Mouse (Mus musculus) intestine, embryonic 15.5 days (tissue): Measurements from ENCODE around the gene Nek8. TPM values are rescaled to one million over a fixed set of nuclear protein-coding genes. Genes with fewer than 3 reads are reported as not detected.
"Not testable (repeated sequence)": the region's sequence is repeated elsewhere in the genome, so short reads cannot be mapped to it uniquely, and the experiment has no call there.

Experiments
- ATAC-seq: fragments of 200-750 bp; cut with Nextera tagmentation; 2 replicates; pipeline ENCODE4 v1.8.0; 2017; ENCODE audit warnings: moderate TSS enrichment, moderate library complexity
- H3K27ac ChIP-seq: fragments of 300-500 bp; sonication (generic); 2 replicates; pipeline ENCODE4 v1.5.1; 2015; ENCODE audit warnings: mild to moderate bottlenecking, inconsistent platforms
- H3K27me3 ChIP-seq: fragments of 300-500 bp; sonication (generic); replicated peaks from 2 replicates; pipeline ENCODE4 v1.6.1; 2015; ENCODE audit warnings: inconsistent platforms
- H3K36me3 ChIP-seq: fragments of 300-500 bp; sonication (generic); 2 replicates; pipeline ENCODE4 v1.6.1; 2015; ENCODE audit warnings: inconsistent platforms
- H3K4me1 ChIP-seq: fragments of 300-500 bp; sonication (generic); replicated peaks from 2 replicates; pipeline ENCODE4 v1.6.1; 2015; ENCODE audit warnings: inconsistent platforms
- H3K4me2 ChIP-seq: fragments of 300-500 bp; sonication (generic); replicated peaks from 2 replicates; pipeline ENCODE4 v1.6.1; 2015; ENCODE audit warnings: mild to moderate bottlenecking, inconsistent platforms
- H3K4me3 ChIP-seq: fragments of 300-500 bp; sonication (generic); replicated peaks from 2 replicates; pipeline ENCODE4 v1.5.1; 2015; ENCODE audit warnings: inconsistent platforms
- H3K9ac ChIP-seq: fragments of 300-500 bp; sonication (generic); 2 replicates; pipeline ENCODE4 v1.6.1; 2015; ENCODE audit warnings: inconsistent platforms
- H3K9me3 ChIP-seq: fragments of 300-500 bp; sonication (generic); 2 replicates; pipeline ENCODE4 v1.6.1; 2016; ENCODE audit warnings: inconsistent platforms
- WGBS: fragments of 180-500 bp; shearing (Covaris S2); methylation state at CpG from one replicate; pipeline ENCODE4 v1.1.7; 2015; 5-methylcytosine and 5-hydroxymethylcytosine counted together
- polyA plus RNA-seq: library from polyadenylated mRNA; unstranded; fragments of >200 nt; fragmentation: Nextera tagmentation; extraction: Ambion mirVana; gene quantifications from 2 replicates; pipeline ENCODE4 v1.2.1, GENCODE M21; 2015

Gene Nek8
- polyA plus RNA-seq, 1 experiment from 2014 or later, result 14.4 TPM

- peak overlapping the region; percentile 50 for H3K4me3 ChIP-seq
- WGBS, result 54% methylated on average over 23 of the region's 23 CpGs
- H3K4me1 ChIP-seq, result peaks cover 14% of the 10 kb centered on the region
- ATAC-seq, result no peak; the same call in 1 of the 2 replicates
- H3K27ac ChIP-seq, result no peak overlapping the region; the same call in 1 of the 2 replicates
- peak overlapping the region; percentile 38 for H3K9ac ChIP-seq
- no peaks in the 10 kb centered on the region for H3K9me3 ChIP-seq
- no peaks in the 10 kb centered on the region for H3K27me3 ChIP-seq
- peaks cover 14% of the 10 kb centered on the region; the same call in 1 of the 2 replicates for H3K36me3 ChIP-seq
- H3K4me2 ChIP-seq, result peak overlapping the region; percentile 67
Measured at GRCm38 (mm10) chr11:78195101-78195863, 18.8 kb upstream of the Nek8 start.

- 4% methylated on average over 30 of the region's 30 CpGs for WGBS
- H3K4me3 ChIP-seq, result peak overlapping the region; percentile 50
- peak; percentile 86 for ATAC-seq
Measured at GRCm38 (mm10) chr11:78194411-78195100, 18.1 kb upstream of the Nek8 start.

GRCm38 (mm10) chr11:78193113-78193512 is 16.6 kb upstream of the Nek8 start, which contains the start of gene Proca1:
Gene Proca1, plus strand, starts transcription at chr11:78193392.
- ATAC-seq, result no peak
- Histone ChIP-seq H3K27me3 (no peaks in the 10 kb centered on the region), H3K36me3 (peaks cover 14% of the 10 kb centered on the region; the same call in 1 of the 2 replicates), H3K9ac (no peak within 1 kb of the TSS), H3K9me3 (no peaks in the 10 kb centered on the region), H3K4me1 (peaks cover 22% of the 10 kb centered on the region), H3K4me3 (peak within 1 kb of the TSS; percentile 50; the same call in 1 of the 2 replicates), H3K27ac (no peak within 1 kb of the TSS), H3K4me2 (peak within 1 kb of the TSS; percentile 67)
- WGBS, result 50% methylated on average over 1 of the region's 1 CpGs

More at GRCm38 (mm10) chr11:78194411-78195100, 18.1 kb upstream of the Nek8 start:
- peak overlapping the region; percentile 67 for H3K4me2 ChIP-seq
- peaks cover 19% of the 10 kb centered on the region for H3K4me1 ChIP-seq
- H3K27me3 ChIP-seq, result no peaks in the 10 kb centered on the region
- H3K9me3 ChIP-seq, result no peaks in the 10 kb centered on the region
- peak overlapping the region; percentile 38 for H3K9ac ChIP-seq
- H3K36me3 ChIP-seq, result peaks cover 14% of the 10 kb centered on the region; the same call in 1 of the 2 replicates
- no peak overlapping the region; the same call in 1 of the 2 replicates for H3K27ac ChIP-seq

GRCm38 (mm10) chr11:78190041-78190440 is 13.6 kb upstream of the Nek8 start:
- Histone ChIP-seq H3K9ac (peak overlapping the region; percentile 70; the same call in 1 of the 2 replicates), H3K27ac (peak overlapping the region; percentile 97; the same call in 1 of the 2 replicates), H3K4me1 (peaks cover 19% of the 10 kb centered on the region), H3K4me3 (peak overlapping the region; percentile 69), H3K36me3 (peaks cover 14% of the 10 kb centered on the region; the same call in 1 of the 2 replicates), H3K9me3 (no peaks in the 10 kb centered on the region), H3K27me3 (no peaks in the 10 kb centered on the region), H3K4me2 (peak overlapping the region; percentile 72)
- no peak for ATAC-seq
- 50% methylated on average over 6 of the region's 6 CpGs for WGBS

GRCm38 (mm10) chr11:78189234-78190040 is 13.0 kb upstream of the Nek8 start:
- peak overlapping the region; percentile 97 for H3K27ac ChIP-seq
- H3K27me3 ChIP-seq, result no peaks in the 10 kb centered on the region
- no peaks in the 10 kb centered on the region for H3K9me3 ChIP-seq
- H3K36me3 ChIP-seq, result peaks cover 14% of the 10 kb centered on the region; the same call in 1 of the 2 replicates
- H3K9ac ChIP-seq, result peak overlapping the region; percentile 70
- ATAC-seq, result peak; percentile 82
- under 1% methylated on average over 42 of the region's 42 CpGs for WGBS
- peaks cover 14% of the 10 kb centered on the region for H3K4me1 ChIP-seq
- peak overlapping the region; percentile 69 for H3K4me3 ChIP-seq
- peak overlapping the region; percentile 72 for H3K4me2 ChIP-seq

- peak; percentile 83 for ATAC-seq
- no peaks in the 10 kb centered on the region for H3K27me3 ChIP-seq
- peak within 1 kb of the TSS; percentile 70 for H3K9ac ChIP-seq
- H3K4me3 ChIP-seq, result peak within 1 kb of the TSS; percentile 69
- peaks cover 10% of the 10 kb centered on the region for H3K4me1 ChIP-seq
- H3K4me2 ChIP-seq, result peak within 1 kb of the TSS; percentile 72
- peak within 1 kb of the TSS; percentile 97 for H3K27ac ChIP-seq
- no peaks in the 10 kb centered on the region for H3K9me3 ChIP-seq
- H3K36me3 ChIP-seq, result peaks cover 14% of the 10 kb centered on the region; the same call in 1 of the 2 replicates
- WGBS, result 0% methylated on average over 73 of the region's 80 CpGs
Measured at GRCm38 (mm10) chr11:78188331-78189233, 12.1 kb upstream of the Nek8 start, which contains the start of gene Rab34. Gene Rab34, plus strand, starts transcription at chr11:78188430.

GRCm38 (mm10) chr11:78184702-78185101 is 8.2 kb upstream of the Nek8 start:
- H3K27me3 ChIP-seq, H3K9me3 ChIP-seq, H3K4me3 ChIP-seq, ATAC-seq, H3K36me3 ChIP-seq, H3K9ac ChIP-seq, H3K4me2 ChIP-seq, H3K27ac ChIP-seq: not testable (repeated sequence)
- 93% methylated on average over 6 of the region's 6 CpGs for WGBS
- H3K4me1 ChIP-seq, result peaks cover 23% of the 10 kb centered on the region

GRCm38 (mm10) chr11:78183884-78184514 is 7.5 kb upstream of the Nek8 start:
- Histone ChIP-seq H3K9me3 (no peaks in the 10 kb centered on the region), H3K36me3 (peaks cover 9% of the 10 kb centered on the region), H3K27ac (no peak overlapping the region), H3K4me2 (peak overlapping the region; percentile 83), H3K27me3 (no peaks in the 10 kb centered on the region), H3K4me1 (peaks cover 30% of the 10 kb centered on the region), H3K9ac (no peak overlapping the region), H3K4me3 (peak overlapping the region; percentile 70)
- WGBS, result 47% methylated on average over 10 of the region's 10 CpGs
- ATAC-seq, result no peak

- H3K4me3 ChIP-seq, result peak within 1 kb of the TSS; percentile 70
- peaks cover 9% of the 10 kb centered on the region for H3K36me3 ChIP-seq
- no peaks in the 10 kb centered on the region for H3K27me3 ChIP-seq
- WGBS, result under 1% methylated on average over 38 of the region's 38 CpGs
- no peaks in the 10 kb centered on the region for H3K9me3 ChIP-seq
- peak within 1 kb of the TSS; percentile 82 for H3K9ac ChIP-seq
- peak within 1 kb of the TSS; percentile 83 for H3K4me2 ChIP-seq
- ATAC-seq, result peak; percentile 88
- peaks cover 27% of the 10 kb centered on the region for H3K4me1 ChIP-seq
- H3K27ac ChIP-seq, result peak within 1 kb of the TSS; percentile 84
Measured at GRCm38 (mm10) chr11:78182961-78183844, 6.7 kb upstream of the Nek8 start, which contains the start of gene Rpl23a. Gene Rpl23a, minus strand, starts transcription at chr11:78183584.

- peak overlapping the region; percentile 70 for H3K4me3 ChIP-seq
- H3K27me3 ChIP-seq, result no peaks in the 10 kb centered on the region
- H3K4me1 ChIP-seq, result peaks cover 29% of the 10 kb centered on the region
- no peaks in the 10 kb centered on the region for H3K9me3 ChIP-seq
- peaks cover 9% of the 10 kb centered on the region for H3K36me3 ChIP-seq
- 4% methylated on average over 7 of the region's 7 CpGs for WGBS
- ATAC-seq, result no peak
- peak overlapping the region; percentile 83 for H3K4me2 ChIP-seq
- H3K27ac ChIP-seq, result 0 out of 2 replicates have a peak overlapping the region, but pooled peaks have one; percentile 84
- H3K9ac ChIP-seq, result peak overlapping the region; percentile 82
Measured at GRCm38 (mm10) chr11:78182450-78182849, 6.0 kb upstream of the Nek8 start.
